Mouse (Mus musculus) liver, adult 2 months (tissue): ENCODE measurements around the gene Mamld1. TPM values are rescaled to one million over a fixed set of nuclear protein-coding genes. Genes with fewer than 3 reads are reported as not detected.
A peak's percentile ranks its signal among the peaks of the same experiment; 100 is the strongest.

Experiments
- DNase-seq: peaks from one replicate; pipeline ENCODE4 v3.0.0-alpha.2; 2011; ENCODE audit warnings: low read depth, low spot score; ENCODE audit errors: extremely low read depth
- H3K27ac ChIP-seq: fragments of 200-500 bp; replicated peaks from 2 replicates; pipeline ENCODE4 v1.5.1; 2012; ENCODE audit warnings: low read depth, mild to moderate bottlenecking, control low read depth, inconsistent platforms, low read length; ENCODE audit not compliant: insufficient read depth
- H3K27me3 ChIP-seq: fragments of 200-500 bp; 2 replicates; pipeline ENCODE4 v1.6.1; 2012; ENCODE audit warnings: mild to moderate bottlenecking, moderate library complexity, low read length, inconsistent platforms; ENCODE audit not compliant: control insufficient read depth, insufficient read depth
- H3K36me3 ChIP-seq: fragments of 200-500 bp; 2 replicates; pipeline ENCODE4 v1.6.1; 2012; ENCODE audit warnings: low read length, inconsistent platforms; ENCODE audit not compliant: control insufficient read depth, insufficient read depth
- H3K4me1 ChIP-seq: fragments of 200-500 bp; 2 replicates; pipeline ENCODE4 v1.6.1; 2011; ENCODE audit warnings: low read length; ENCODE audit not compliant: control insufficient read depth, insufficient read depth
- H3K4me3 ChIP-seq: fragments of 200-500 bp; 2 replicates; pipeline ENCODE4 v1.5.1; 2011; ENCODE audit warnings: low read depth, mild to moderate bottlenecking, control low read depth, low read length, moderate library complexity; ENCODE audit not compliant: insufficient read depth
- H3K79me2 ChIP-seq: fragments of 200-500 bp; 2 replicates; pipeline ENCODE4 v1.6.1; 2012; ENCODE audit warnings: inconsistent platforms, mild to moderate bottlenecking, low read length, moderate library complexity; ENCODE audit not compliant: control insufficient read depth, insufficient read depth
- H3K9ac ChIP-seq: fragments of 200-500 bp; 2 replicates; pipeline ENCODE4 v1.6.1; 2012; ENCODE audit warnings: low read depth, mild to moderate bottlenecking, control low read depth, inconsistent platforms, low read length
- CTCF ChIP-seq: fragments of 200-500 bp; IDR thresholded peaks from 2 replicates; pipeline ENCODE4 v1.5.1; 2011; ENCODE audit warnings: low read depth, low read length, control low read depth
- POLR2A ChIP-seq: fragments of 200-500 bp; IDR thresholded peaks from 2 replicates; pipeline ENCODE4 v1.6.1; 2011; ENCODE audit warnings: low read length, control low read depth; ENCODE audit not compliant: insufficient read depth; ENCODE audit errors: extremely low read depth
- WGBS: fragments of 180-500 bp; shearing (Covaris S2); methylation state at CpG from one replicate; pipeline ENCODE4 v1.1.7; 2018; 5-methylcytosine and 5-hydroxymethylcytosine counted together
- polyA plus RNA-seq: library from polyadenylated mRNA; depleted of rRNA; stranded (reverse); fragments of >200 nt; gene quantifications from 2 replicates; pipeline ENCODE4 v1.2.3, GENCODE M21; 2012
- total RNA-seq: library from RNA; depleted of rRNA; stranded (reverse); fragments of >200 nt; gene quantifications from 2 replicates; pipeline ENCODE4 v1.2.3, GENCODE M21; 2014

Gene Mamld1
- total and polyA plus RNA-seq, 2 experiments, result 0.27 to 0.37 TPM

DNA sequence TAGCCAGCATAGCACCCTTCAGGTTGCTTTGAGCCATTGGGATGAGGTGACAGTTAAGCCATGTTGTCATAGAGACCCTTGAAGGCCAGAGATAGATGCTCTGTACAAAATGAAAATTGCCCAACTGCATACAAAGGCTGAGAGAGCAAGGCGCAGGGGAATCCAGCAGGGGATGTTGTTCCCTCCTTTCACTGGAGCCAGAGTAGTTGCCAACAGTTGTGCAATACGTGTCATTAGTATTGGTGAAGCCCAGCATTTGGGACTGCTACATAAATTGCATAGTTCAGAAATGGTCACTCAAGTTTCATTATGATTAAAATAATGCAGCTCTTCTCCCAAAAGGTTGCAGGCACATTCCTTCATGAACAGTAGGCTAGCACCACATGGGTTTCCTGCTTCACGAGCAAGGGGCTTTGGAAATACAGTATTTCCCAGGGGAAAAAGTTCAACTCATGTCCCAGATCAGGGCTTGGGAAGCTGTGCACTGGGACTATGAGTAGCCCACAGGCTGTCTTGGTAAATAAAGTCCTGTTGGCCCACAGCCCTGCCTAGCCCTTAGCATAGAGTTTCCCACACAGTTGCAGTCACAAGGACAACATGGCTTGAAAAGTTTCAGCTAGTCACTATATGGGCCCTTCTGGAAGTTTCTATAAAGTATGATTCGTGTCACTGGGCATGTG is 58.1 kb downstream of the Mamld1 start:
- no peaks in the 10 kb centered on the region for H3K36me3 ChIP-seq
- H3K4me3 ChIP-seq, result no peak overlapping the region
- H3K4me1 ChIP-seq, result no peaks in the 10 kb centered on the region; the same call in 1 of the 2 replicates
- WGBS, result 69% methylated on average over 4 of the region's 4 CpGs
- H3K79me2 ChIP-seq, result no peaks in the 10 kb centered on the region
- H3K9ac ChIP-seq, result no peak overlapping the region
- TF ChIP-seq POLR2A, result no peak
- no peak for TF ChIP-seq CTCF
- DNase-seq, result peak; percentile 25
- no peak overlapping the region for H3K27ac ChIP-seq
- no peaks in the 10 kb centered on the region for H3K27me3 ChIP-seq

DNA sequence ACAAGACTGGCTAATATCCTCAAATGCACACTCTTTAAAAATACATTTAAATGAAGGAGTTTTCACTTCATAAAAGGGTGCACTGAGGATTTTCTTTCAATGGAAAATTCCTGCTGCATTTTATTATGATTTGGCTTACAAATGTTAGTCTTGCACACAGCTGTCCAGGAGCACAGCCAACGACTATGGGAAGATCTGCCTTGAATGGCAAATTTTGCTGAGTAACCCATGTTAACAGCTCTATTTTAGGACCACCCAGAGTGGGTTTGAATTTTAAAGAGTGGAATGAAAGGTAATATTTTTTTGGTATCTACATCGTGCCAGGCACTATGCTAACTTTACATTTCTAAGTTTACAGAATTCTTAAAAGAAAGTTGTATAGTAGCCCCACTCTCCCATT is 60.3 kb downstream of the Mamld1 start:
- H3K79me2 ChIP-seq, result no peaks in the 10 kb centered on the region
- DNase-seq, result no peak
- H3K36me3 ChIP-seq, result no peaks in the 10 kb centered on the region
- no peak overlapping the region for H3K4me3 ChIP-seq
- WGBS, result 76% methylated on average over 2 of the region's 2 CpGs
- H3K27me3 ChIP-seq, result no peaks in the 10 kb centered on the region
- no peaks in the 10 kb centered on the region; the same call in 1 of the 2 replicates for H3K4me1 ChIP-seq
- no peak overlapping the region for H3K27ac ChIP-seq
- no peak overlapping the region for H3K9ac ChIP-seq
- TF ChIP-seq CTCF (no peak), POLR2A (no peak)

DNA sequence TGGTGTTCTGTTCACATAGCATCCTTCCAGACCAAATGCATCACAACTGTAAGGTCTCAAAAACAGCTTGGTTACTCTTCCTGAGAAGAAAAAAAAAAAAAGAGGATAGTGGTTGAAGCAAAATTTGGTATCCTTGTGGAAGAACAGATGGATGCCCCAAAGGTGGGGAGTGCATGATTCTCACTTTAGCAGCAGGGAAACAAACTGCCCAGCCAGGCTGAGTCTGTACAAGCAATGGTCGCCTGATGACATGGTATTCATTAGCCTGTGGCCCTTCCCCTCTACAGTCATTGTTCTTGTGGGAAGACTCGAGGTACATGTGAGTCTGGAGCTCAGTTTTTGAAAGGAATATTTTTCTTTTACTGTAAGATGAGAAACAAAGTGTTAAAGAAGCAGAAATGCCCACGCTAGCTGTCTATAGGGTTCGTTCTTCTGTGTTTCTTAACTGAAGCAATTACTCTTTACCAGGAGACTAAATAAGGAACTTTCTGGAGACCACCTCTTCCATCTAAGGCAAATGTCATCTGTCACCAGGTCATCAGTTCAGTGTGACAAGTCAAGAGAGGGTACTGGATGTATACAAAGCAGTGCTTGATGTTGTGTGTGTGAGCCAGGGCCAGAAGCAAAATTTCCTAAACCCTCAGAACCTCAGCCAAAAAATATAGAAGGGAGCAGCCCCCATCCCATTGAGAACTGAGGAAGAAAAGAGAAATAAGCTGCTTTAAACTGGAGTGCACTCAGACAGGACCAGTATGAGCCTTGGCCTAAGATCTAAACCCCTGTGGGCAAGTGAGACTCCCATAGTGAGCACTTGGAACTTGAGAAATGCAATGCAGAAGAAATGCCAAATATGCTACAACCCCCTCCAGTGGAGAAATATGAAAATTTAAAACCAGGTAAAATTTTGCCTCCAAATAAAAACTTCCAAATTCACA is 72.6 kb downstream of the Mamld1 start:
- DNase-seq, result no peak
- no peaks in the 10 kb centered on the region for H3K79me2 ChIP-seq

DNA sequence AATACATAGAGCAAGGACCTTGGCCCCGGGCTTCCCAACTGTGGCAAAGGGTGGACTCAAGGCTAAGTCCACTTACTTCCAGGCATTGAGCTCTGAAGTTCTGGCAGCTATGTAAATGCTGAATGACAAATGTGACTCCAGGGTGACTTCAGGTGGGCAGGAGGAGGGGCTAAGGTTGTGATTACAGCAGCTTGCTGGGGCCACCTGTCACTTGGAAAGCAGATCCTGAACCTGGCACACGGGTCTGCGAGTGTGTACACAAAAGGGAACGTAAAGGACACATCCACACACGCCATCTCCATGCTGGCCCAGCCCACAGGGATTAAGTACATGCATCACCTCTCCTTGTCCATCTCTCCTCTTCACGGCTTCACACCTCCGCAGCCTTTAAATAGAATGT is 75.0 kb downstream of the Mamld1 start:
- DNase-seq, result no peak
- 86% methylated on average over 7 of the region's 7 CpGs for WGBS
- Histone ChIP-seq H3K4me3 (no peak overlapping the region), H3K4me1 (no peaks in the 10 kb centered on the region), H3K9ac (no peak overlapping the region), H3K27ac (no peak overlapping the region), H3K27me3 (no peaks in the 10 kb centered on the region), H3K36me3 (no peaks in the 10 kb centered on the region), H3K79me2 (no peaks in the 10 kb centered on the region)
- no peak for TF ChIP-seq CTCF
- no peak for TF ChIP-seq POLR2A

More for the DNA sequence above, 72.6 kb downstream of the Mamld1 start:
- no peaks in the 10 kb centered on the region for H3K4me1 ChIP-seq
- no peak overlapping the region for H3K4me3 ChIP-seq
- TF ChIP-seq POLR2A (no peak), CTCF (no peak)
- no peaks in the 10 kb centered on the region for H3K27me3 ChIP-seq
- no peak overlapping the region for H3K9ac ChIP-seq
- H3K36me3 ChIP-seq, result no peaks in the 10 kb centered on the region
- 85% methylated on average over 4 of the region's 4 CpGs for WGBS
- H3K27ac ChIP-seq, result no peak overlapping the region

DNA sequence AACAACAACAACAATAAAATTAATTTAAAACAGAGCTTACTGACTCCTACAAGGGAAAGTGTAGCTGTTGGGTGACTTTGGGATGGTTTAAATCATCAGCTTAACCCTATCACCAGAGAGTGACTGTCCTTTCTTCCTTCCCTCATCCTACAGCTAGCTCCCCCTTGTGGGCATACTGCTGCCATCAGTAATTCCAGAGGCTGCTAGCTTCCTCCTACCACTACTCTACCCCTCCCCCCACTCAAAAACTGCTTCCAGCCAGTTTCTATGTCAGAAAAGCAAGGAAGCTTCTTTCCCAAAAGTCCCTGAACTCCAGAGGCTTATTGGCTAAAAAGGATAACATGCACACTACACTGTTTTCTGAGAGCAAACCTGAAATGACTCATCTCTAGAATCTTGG is 81.4 kb downstream of the Mamld1 start:
- Histone ChIP-seq H3K27me3 (no peaks in the 10 kb centered on the region), H3K9ac (no peak overlapping the region), H3K79me2 (no peaks in the 10 kb centered on the region), H3K4me3 (no peak overlapping the region), H3K4me1 (no peaks in the 10 kb centered on the region), H3K27ac (no peak overlapping the region), H3K36me3 (no peaks in the 10 kb centered on the region)
- DNase-seq, result no peak
- TF ChIP-seq POLR2A (no peak), CTCF (peak; percentile 16)

DNA sequence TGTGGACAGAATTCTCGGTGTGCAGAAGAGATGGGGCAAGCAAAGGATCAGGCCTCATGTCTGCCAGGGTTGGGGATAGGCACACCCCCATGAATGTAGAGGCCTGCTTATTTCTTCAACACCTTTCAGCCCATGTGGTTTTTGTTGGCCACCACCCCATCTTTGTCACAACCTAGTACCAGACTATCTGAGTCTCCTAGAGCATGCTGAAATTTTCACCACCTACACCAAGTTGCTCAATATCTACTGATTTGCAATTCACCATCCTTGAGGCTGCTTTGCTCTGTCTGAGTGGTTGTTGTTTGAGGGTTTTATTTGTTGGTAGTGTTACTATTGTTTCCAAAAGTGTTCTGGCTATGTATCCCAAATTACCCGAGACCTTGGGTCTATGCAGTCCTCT is 91.3 kb downstream of the Mamld1 start:
- Histone ChIP-seq H3K27ac (no peak overlapping the region), H3K4me3 (no peak overlapping the region), H3K79me2 (no peaks in the 10 kb centered on the region), H3K9ac (no peak overlapping the region), H3K27me3 (no peaks in the 10 kb centered on the region), H3K36me3 (no peaks in the 10 kb centered on the region), H3K4me1 (no peaks in the 10 kb centered on the region)
- DNase-seq, result no peak
- WGBS, result 81% methylated on average over 2 of the region's 2 CpGs
- TF ChIP-seq POLR2A (no peak), CTCF (no peak)
